Mouse (Mus musculus) forebrain, embryonic 15.5 days (tissue): ENCODE measurements at regions not wholly inside any gene's neighbourhood (a gene's known extent, or its start where the extent isn't known, plus 50 kb on each side); places are given as distances from the start of the nearest gene placed in this dataset.

Source experiments
- ATAC-seq: fragments of 200-750 bp; cut with Nextera tagmentation; replicated peaks from 2 replicates; pipeline ENCODE4 v1.8.0; 2017; ENCODE audit warnings: mild to moderate bottlenecking, moderate TSS enrichment, moderate library complexity
- H3K27ac ChIP-seq: fragments of 300-500 bp; sonication (generic); replicated peaks from 2 replicates; pipeline ENCODE4 v1.5.1; 2015; ENCODE audit warnings: mild to moderate bottlenecking, inconsistent platforms
- H3K27me3 ChIP-seq: fragments of 300-500 bp; sonication (generic); 2 replicates; pipeline ENCODE4 v1.6.1; 2015; ENCODE audit warnings: inconsistent platforms
- H3K36me3 ChIP-seq: fragments of 300-500 bp; sonication (generic); 2 replicates; pipeline ENCODE4 v1.6.1; 2015; ENCODE audit warnings: mild to moderate bottlenecking, inconsistent platforms
- H3K4me1 ChIP-seq: fragments of 300-500 bp; sonication (generic); 2 replicates; pipeline ENCODE4 v1.6.1; 2015; ENCODE audit warnings: inconsistent platforms
- H3K4me2 ChIP-seq: fragments of 300-500 bp; sonication (generic); replicated peaks from 2 replicates; pipeline ENCODE4 v1.6.1; 2015; ENCODE audit warnings: mild to moderate bottlenecking, inconsistent platforms
- H3K4me3 ChIP-seq: fragments of 300-500 bp; sonication (generic); 2 replicates; pipeline ENCODE4 v1.5.1; 2015; ENCODE audit warnings: mild to moderate bottlenecking, inconsistent platforms
- H3K9ac ChIP-seq: fragments of 300-500 bp; sonication (generic); replicated peaks from 2 replicates; pipeline ENCODE4 v1.6.1; 2015; ENCODE audit warnings: mild to moderate bottlenecking, inconsistent platforms
- H3K9me3 ChIP-seq: fragments of 300-500 bp; sonication (generic); 2 replicates; pipeline ENCODE4 v1.6.1; 2016; ENCODE audit warnings: inconsistent platforms
- WGBS: fragments of 180-500 bp; shearing (Covaris S2); methylation state at CpG from one replicate; pipeline ENCODE4 v1.1.7; 2015; ENCODE audit warnings: mixed read lengths; 5-methylcytosine and 5-hydroxymethylcytosine counted together

- WGBS, result 63% methylated on average over 2 of the region's 2 CpGs
- no peak for ATAC-seq
These were observed 61.2 kb upstream of the Gm10260 start for GRCm38 (mm10) chr13:97821630-97822029.

GRCm38 (mm10) chr13:97821011-97821410 is 60.6 kb upstream of the Gm10260 start:
- ATAC-seq, result no peak
- Histone ChIP-seq H3K27me3 (no peaks in the 10 kb centered on the region), H3K9me3 (no peaks in the 10 kb centered on the region), H3K9ac (no peak overlapping the region), H3K4me1 (peaks cover 35% of the 10 kb centered on the region), H3K36me3 (no peaks in the 10 kb centered on the region), H3K4me3 (no peak overlapping the region), H3K27ac (no peak overlapping the region), H3K4me2 (no peak overlapping the region)
- 80% methylated on average over 3 of the region's 3 CpGs for WGBS

More at GRCm38 (mm10) chr13:97821630-97822029, 61.2 kb upstream of the Gm10260 start:
- Histone ChIP-seq H3K4me1 (peaks cover 40% of the 10 kb centered on the region), H3K36me3 (no peaks in the 10 kb centered on the region), H3K4me3 (no peak overlapping the region), H3K4me2 (no peak overlapping the region), H3K27me3 (no peaks in the 10 kb centered on the region), H3K27ac (no peak overlapping the region), H3K9ac (no peak overlapping the region), H3K9me3 (no peaks in the 10 kb centered on the region)

- H3K4me2 ChIP-seq, result no peak overlapping the region
- ATAC-seq, result no peak
- H3K4me1 ChIP-seq, result peaks cover 28% of the 10 kb centered on the region
- no peaks in the 10 kb centered on the region for H3K27me3 ChIP-seq
- no peak overlapping the region for H3K27ac ChIP-seq
- H3K36me3 ChIP-seq, result no peaks in the 10 kb centered on the region
- WGBS, result 93% methylated on average over 6 of the region's 8 CpGs
- no peak overlapping the region for H3K4me3 ChIP-seq
- no peaks in the 10 kb centered on the region for H3K9me3 ChIP-seq
- H3K9ac ChIP-seq, result no peak overlapping the region
These were observed 60.0 kb upstream of the Gm10260 start for GRCm38 (mm10) chr13:97820401-97820800.

- Histone ChIP-seq H3K36me3 (no peaks in the 10 kb centered on the region), H3K4me2 (no peak overlapping the region), H3K9me3 (no peaks in the 10 kb centered on the region), H3K27me3 (no peaks in the 10 kb centered on the region), H3K9ac (no peak overlapping the region), H3K4me3 (no peak overlapping the region), H3K4me1 (peaks cover 16% of the 10 kb centered on the region), H3K27ac (no peak overlapping the region)
- no peak for ATAC-seq
- WGBS, result 87% methylated on average over 9 of the region's 9 CpGs
These were observed 58.6 kb upstream of the Gm10260 start for GRCm38 (mm10) chr13:97819036-97819435.

- H3K4me1 ChIP-seq, result peaks cover 3% of the 10 kb centered on the region
- H3K36me3 ChIP-seq, result no peaks in the 10 kb centered on the region
- H3K27ac ChIP-seq, result no peak overlapping the region
- ATAC-seq, result no peak
- H3K27me3 ChIP-seq, result no peaks in the 10 kb centered on the region
- 96% methylated on average over 3 of the region's 3 CpGs for WGBS
- H3K4me3 ChIP-seq, result no peak overlapping the region
- no peak overlapping the region for H3K9ac ChIP-seq
- no peaks in the 10 kb centered on the region for H3K9me3 ChIP-seq
- no peak overlapping the region for H3K4me2 ChIP-seq
These were observed 56.5 kb upstream of the Gm10260 start for GRCm38 (mm10) chr13:97816923-97817322.
